Mouse (Mus musculus) ES-E14 (cell line): ENCODE measurements around the gene F5. TPM values are rescaled to one million over a fixed set of nuclear protein-coding genes. Genes with fewer than 3 reads are reported as not detected.

ENCODE experiments used
- DNase-seq: peaks from one replicate; pipeline ENCODE4 v3.0.0-alpha.2; 2013; ENCODE audit warnings: low read depth, low spot score
- H3K27ac ChIP-seq: 2 replicates; pipeline ENCODE4 v1.5.1; 2012; ENCODE audit warnings: low read depth, mild to moderate bottlenecking, low read length, moderate library complexity, mixed read lengths; ENCODE audit not compliant: poor library complexity, insufficient read depth, severe bottlenecking
- H3K36me3 ChIP-seq: 2 replicates; pipeline ENCODE4 v1.6.1; 2012; ENCODE audit warnings: mild to moderate bottlenecking, low read length, moderate library complexity, mixed read lengths; ENCODE audit not compliant: control insufficient read depth, poor library complexity, insufficient read depth, severe bottlenecking
- H3K4me1 ChIP-seq, 2 experiments: fragments of 150-350 bp in 1 of 2; sonication (generic) in 1 of 2; 2 replicates each; pipeline ENCODE4 v1.6.1; 2012; ENCODE audit warnings: low read length in 2 of 2, mild to moderate bottlenecking in 1 of 2, mixed read lengths in 1 of 2; ENCODE audit not compliant: control insufficient read depth in 2 of 2, insufficient read depth in 2 of 2, poor library complexity in 1 of 2
- H3K4me3 ChIP-seq, 2 experiments: fragments of 150-350 bp in 1 of 2; sonication (generic) in 1 of 2; 2 replicates each; pipeline ENCODE4 v1.5.1; 2012; ENCODE audit warnings: low read length in 2 of 2, low read depth in 1 of 2, mild to moderate bottlenecking in 1 of 2, mixed read lengths in 1 of 2; ENCODE audit not compliant: insufficient read depth in 1 of 2, poor library complexity in 1 of 2, severe bottlenecking in 1 of 2
- H3K9ac ChIP-seq: 2 replicates; pipeline ENCODE4 v1.6.1; 2012; ENCODE audit warnings: low read depth, mild to moderate bottlenecking, low read length, mixed read lengths; ENCODE audit not compliant: poor library complexity, insufficient read depth, severe bottlenecking
- H3K9me3 ChIP-seq: fragments of 150-350 bp; sonication (generic); 2 replicates; pipeline ENCODE4 v1.6.1; 2012; ENCODE audit warnings: low read depth, mild to moderate bottlenecking, low read length; ENCODE audit not compliant: control insufficient read depth, insufficient read depth
- CHD2 ChIP-seq: IDR thresholded peaks from 2 replicates; pipeline ENCODE4 v1.6.1; 2014; ENCODE audit warnings: mild to moderate bottlenecking, low read depth, low read length, inconsistent platforms
- HCFC1 ChIP-seq: IDR thresholded peaks from 2 replicates; pipeline ENCODE4 v1.6.1; 2012; ENCODE audit warnings: low read length, inconsistent platforms, borderline replicate concordance; ENCODE audit not compliant: insufficient read depth
- MAFK ChIP-seq: IDR thresholded peaks from 2 replicates; pipeline ENCODE4 v1.6.1; 2014; ENCODE audit warnings: mild to moderate bottlenecking, low read depth, low read length, inconsistent platforms; ENCODE audit not compliant: insufficient read depth
- ZC3H11A ChIP-seq: IDR thresholded peaks from 2 replicates; pipeline ENCODE4 v1.6.1; 2012; ENCODE audit warnings: low read depth, mild to moderate bottlenecking, inconsistent platforms, low read length, borderline replicate concordance
- ZNF384 ChIP-seq: IDR thresholded peaks from 2 replicates; pipeline ENCODE4 v1.6.1; 2012; ENCODE audit warnings: low read depth, low read length, inconsistent platforms
- in situ Hi-C, 2 experiments: fragments of 600-800 bp; cut with MboI; formaldehyde crosslinking; loops; one replicate each; pipeline ENCODE4 v1.15.1; 2025; ENCODE audit warnings: low sequenced_read_pairs in 2 of 2, inconsistent platforms in 1 of 2; ENCODE audit not compliant: unreplicated experiment in 2 of 2
- total RNA-seq: library from RNA; depleted of rRNA; stranded (reverse); fragments of 300-350 nt; gene quantifications from 2 replicates; pipeline ENCODE4 v1.2.3, GENCODE M21; 2012

F5 gene
- total RNA-seq, 1 experiment: 0.76 TPM

GRCm38 (mm10) chr1:164135960-164136359, 15.7 kb upstream of the F5 start:
- DNase-seq: no peak
- no peak overlapping the region for H3K9ac ChIP-seq
- no peak overlapping the region for H3K4me3 ChIP-seq
- no peaks in the 10 kb centered on the region for H3K4me1 ChIP-seq
- TF ChIP-seq MAFK (no peak), ZNF384 (no peak), CHD2 (no peak), HCFC1 (no peak), ZC3H11A (no peak)
- no peaks in the 10 kb centered on the region for H3K36me3 ChIP-seq
- no peaks in the 10 kb centered on the region for H3K9me3 ChIP-seq
- no peak overlapping the region for H3K27ac ChIP-seq
- in situ Hi-C loops: no loop called here

GRCm38 (mm10) chr1:164136636-164137035, 15.0 kb upstream of the F5 start:
- in situ Hi-C loops: no loop called here
- H3K4me1 ChIP-seq: no peaks in the 10 kb centered on the region
- no peaks in the 10 kb centered on the region for H3K36me3 ChIP-seq
- H3K4me3 ChIP-seq: no peak overlapping the region
- H3K27ac ChIP-seq: no peak overlapping the region
- no peak for TF ChIP-seq ZNF384
- no peak for TF ChIP-seq HCFC1
- no peak for DNase-seq
- no peak overlapping the region for H3K9ac ChIP-seq
- no peaks in the 10 kb centered on the region for H3K9me3 ChIP-seq

GRCm38 (mm10) chr1:164138365-164139130, 13.1 kb upstream of the F5 start:
- no peak for TF ChIP-seq HCFC1
- TF ChIP-seq ZNF384: no peak
- no peak for TF ChIP-seq MAFK
- no peak for TF ChIP-seq CHD2
- peak; percentile 85 for TF ChIP-seq ZC3H11A
- Histone ChIP-seq H3K4me3 (no peak overlapping the region), H3K36me3 (no peaks in the 10 kb centered on the region), H3K27ac (no peak overlapping the region), H3K9me3 (no peaks in the 10 kb centered on the region), H3K9ac (no peak overlapping the region), H3K4me1 (no peaks in the 10 kb centered on the region)
- in situ Hi-C loops: no loop called here
- DNase-seq: peak; percentile 61

GRCm38 (mm10) chr1:164139464-164139863, 12.2 kb upstream of the F5 start:
- Histone ChIP-seq H3K4me1 (no peaks in the 10 kb centered on the region), H3K4me3 (no peak overlapping the region), H3K9ac (no peak overlapping the region; the same call in 1 of the 2 replicates), H3K9me3 (no peaks in the 10 kb centered on the region), H3K27ac (no peak overlapping the region), H3K36me3 (no peaks in the 10 kb centered on the region)
- DNase-seq: no peak
- TF ChIP-seq ZC3H11A (no peak), CHD2 (no peak), MAFK (no peak), HCFC1 (no peak)
- in situ Hi-C loops: no loop called here

GRCm38 (mm10) chr1:164149083-164149482, 2.6 kb upstream of the F5 start:
- Histone ChIP-seq H3K9me3 (no peaks in the 10 kb centered on the region), H3K4me3 (peak overlapping the region; percentile 15 to 67; a peak in 3 of 4 replicates), H3K27ac (no peak overlapping the region), H3K9ac (no peak overlapping the region), H3K36me3 (no peaks in the 10 kb centered on the region), H3K4me1 (peaks cover 0 to 11% of the 10 kb centered on the region in 2 experiments; a peak in 1 of 4 replicates)
- in situ Hi-C loops: no loop called here
- no peak for DNase-seq
- TF ChIP-seq HCFC1 (no peak), CHD2 (no peak), MAFK (no peak), ZC3H11A (no peak), ZNF384 (no peak)
